Mouse (Mus musculus) liver, embryonic 15.5 days (tissue): Measurements from ENCODE around the gene Llph. TPM values are rescaled to one million over a fixed set of nuclear protein-coding genes. Genes with fewer than 3 reads are reported as not detected.

ENCODE experiments used
- ATAC-seq: fragments of 200-750 bp; cut with Nextera tagmentation; 2 replicates; pipeline ENCODE4 v1.8.0; 2017; ENCODE audit warnings: moderate number of reproducible peaks, mild to moderate bottlenecking, moderate library complexity; ENCODE audit not compliant: insufficient read depth
- H3K27ac ChIP-seq: fragments of 300-500 bp; sonication (generic); replicated peaks from 2 replicates; pipeline ENCODE4 v1.5.1; 2015; ENCODE audit warnings: mild to moderate bottlenecking, inconsistent platforms
- H3K27me3 ChIP-seq: fragments of 300-500 bp; sonication (generic); 2 replicates; pipeline ENCODE4 v1.6.1; 2015; ENCODE audit warnings: mild to moderate bottlenecking, inconsistent platforms
- H3K36me3 ChIP-seq: fragments of 300-500 bp; sonication (generic); replicated peaks from 2 replicates; pipeline ENCODE4 v1.6.1; 2015; ENCODE audit warnings: moderate library complexity, mild to moderate bottlenecking, inconsistent platforms
- H3K4me1 ChIP-seq: fragments of 300-500 bp; sonication (generic); replicated peaks from 2 replicates; pipeline ENCODE4 v1.6.1; 2015; ENCODE audit warnings: inconsistent platforms
- H3K4me2 ChIP-seq: fragments of 300-500 bp; sonication (generic); 2 replicates; pipeline ENCODE4 v1.6.1; 2015; ENCODE audit warnings: moderate library complexity, mild to moderate bottlenecking, inconsistent platforms
- H3K4me3 ChIP-seq: fragments of 300-500 bp; sonication (generic); replicated peaks from 2 replicates; pipeline ENCODE4 v1.5.1; 2015; ENCODE audit warnings: mild to moderate bottlenecking, inconsistent platforms
- H3K9ac ChIP-seq: fragments of 300-500 bp; sonication (generic); 2 replicates; pipeline ENCODE4 v1.6.1; 2015; ENCODE audit warnings: moderate library complexity, mild to moderate bottlenecking, inconsistent platforms
- H3K9me3 ChIP-seq: fragments of 300-500 bp; sonication (generic); replicated peaks from 2 replicates; pipeline ENCODE4 v1.6.1; 2016; ENCODE audit warnings: inconsistent platforms
- WGBS: fragments of 180-500 bp; shearing (Covaris S2); methylation state at CpG from one replicate; pipeline ENCODE4 v1.1.7; 2015; ENCODE audit warnings: mixed read lengths; ENCODE audit not compliant: insufficient replicate concordance; 5-methylcytosine and 5-hydroxymethylcytosine counted together
- polyA plus RNA-seq: library from polyadenylated mRNA; unstranded; fragments of >200 nt; fragmentation: Nextera tagmentation; extraction: Ambion mirVana; gene quantifications from 2 replicates; pipeline ENCODE4 v1.2.1, GENCODE M21; 2015

Gene Llph
- polyA plus RNA-seq, 1 experiment from 2014 or later, result 23.3 TPM

DNA sequence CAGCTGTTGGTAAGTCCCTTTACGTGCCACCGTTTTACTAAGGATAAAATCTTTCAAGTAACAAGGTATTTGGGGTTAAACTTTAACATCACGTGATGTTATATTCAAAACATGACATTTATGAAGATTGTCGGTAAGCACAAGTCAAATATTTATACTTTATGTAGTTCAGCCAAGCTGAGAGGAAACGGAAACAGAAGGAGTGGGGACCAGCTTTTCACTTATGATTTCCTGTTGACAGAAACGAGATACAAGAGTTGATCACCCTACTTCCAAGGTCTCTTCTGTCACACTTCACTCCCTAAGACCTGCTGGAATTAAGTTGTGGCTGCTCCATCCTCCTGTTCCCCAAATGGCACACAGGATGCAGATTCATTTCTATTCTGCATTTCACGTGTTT, 6.1 kb upstream of the Llph start:
- H3K27ac ChIP-seq, result no peak overlapping the region
- H3K9me3 ChIP-seq, result no peaks in the 10 kb centered on the region
- H3K4me2 ChIP-seq, result no peak overlapping the region
- H3K36me3 ChIP-seq, result peaks cover 28% of the 10 kb centered on the region
- H3K4me3 ChIP-seq, result no peak overlapping the region
- no peak for ATAC-seq
- no peak overlapping the region for H3K9ac ChIP-seq
- H3K27me3 ChIP-seq, result no peaks in the 10 kb centered on the region
- no peaks in the 10 kb centered on the region for H3K4me1 ChIP-seq
- WGBS, result 74% methylated on average over 7 of the region's 7 CpGs

DNA sequence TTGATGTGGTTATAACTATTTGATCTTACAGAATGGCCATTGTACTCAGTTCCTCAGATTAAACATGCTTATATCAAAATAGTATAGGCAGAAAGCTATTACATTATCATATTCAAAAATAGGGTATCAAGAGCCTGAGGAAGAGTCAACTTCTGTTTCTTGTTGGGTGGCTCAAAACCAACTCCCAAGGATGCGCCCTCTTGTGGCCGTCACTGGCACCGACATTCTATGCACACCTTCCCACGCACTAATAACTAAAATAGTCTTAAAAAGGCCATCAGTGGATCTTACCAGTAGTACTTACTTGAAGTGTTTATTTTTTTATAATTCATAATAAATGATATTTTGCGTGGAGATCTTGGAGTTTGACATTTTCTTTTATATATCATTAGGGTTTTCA, 4.8 kb downstream of the Llph start:
- Histone ChIP-seq H3K27ac (no peak overlapping the region), H3K9me3 (no peaks in the 10 kb centered on the region), H3K36me3 (peaks cover 32% of the 10 kb centered on the region), H3K9ac (no peak overlapping the region), H3K4me1 (peaks cover 21% of the 10 kb centered on the region), H3K4me2 (no peak overlapping the region), H3K4me3 (no peak overlapping the region), H3K27me3 (no peaks in the 10 kb centered on the region)
- WGBS, result 23% methylated on average over 5 of the region's 5 CpGs
- no peak for ATAC-seq

DNA sequence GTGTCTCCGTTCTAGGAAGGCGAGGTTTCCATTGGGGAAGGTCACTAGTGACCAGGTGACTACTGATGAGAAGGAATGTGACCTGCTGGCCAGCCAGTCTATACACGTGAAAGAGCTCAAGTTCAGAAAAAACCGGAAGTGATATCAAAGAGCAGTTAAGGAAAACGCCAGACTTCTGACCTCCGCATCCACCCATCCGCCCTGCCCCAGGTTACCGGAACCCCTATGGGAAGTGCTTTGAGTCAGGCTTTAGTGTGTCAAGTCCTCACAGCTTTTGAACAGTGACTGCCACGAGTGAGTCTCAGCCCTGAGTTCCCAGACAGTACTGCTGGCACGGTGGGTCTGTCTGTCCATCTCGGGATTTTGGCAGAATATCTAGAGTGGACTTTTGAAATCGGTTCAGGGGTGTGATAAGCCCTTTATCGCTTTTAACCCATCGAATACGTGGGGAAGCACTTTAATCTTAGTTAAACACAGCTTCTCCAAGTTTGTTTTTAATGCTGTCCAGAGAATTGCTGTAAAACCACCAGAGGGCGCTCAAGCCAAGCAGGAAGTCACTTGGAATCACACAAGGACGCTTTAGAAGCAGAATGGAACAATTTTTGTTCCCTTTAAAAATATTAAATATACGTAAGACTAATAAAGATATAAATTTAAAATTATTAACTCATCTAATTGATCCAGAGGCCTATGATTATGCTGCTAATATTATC, 6.9 kb downstream of the Llph start:
- 22% methylated on average over 18 of the region's 18 CpGs for WGBS
- Histone ChIP-seq H3K9ac (no peak overlapping the region), H3K4me1 (peaks cover 6% of the 10 kb centered on the region), H3K27me3 (no peaks in the 10 kb centered on the region), H3K4me2 (peak overlapping the region; percentile 58), H3K27ac (no peak overlapping the region), H3K4me3 (0 out of 2 replicates have a peak overlapping the region, but pooled peaks have one; percentile 19), H3K36me3 (peaks cover 27% of the 10 kb centered on the region), H3K9me3 (no peaks in the 10 kb centered on the region)
- no peak for ATAC-seq

DNA sequence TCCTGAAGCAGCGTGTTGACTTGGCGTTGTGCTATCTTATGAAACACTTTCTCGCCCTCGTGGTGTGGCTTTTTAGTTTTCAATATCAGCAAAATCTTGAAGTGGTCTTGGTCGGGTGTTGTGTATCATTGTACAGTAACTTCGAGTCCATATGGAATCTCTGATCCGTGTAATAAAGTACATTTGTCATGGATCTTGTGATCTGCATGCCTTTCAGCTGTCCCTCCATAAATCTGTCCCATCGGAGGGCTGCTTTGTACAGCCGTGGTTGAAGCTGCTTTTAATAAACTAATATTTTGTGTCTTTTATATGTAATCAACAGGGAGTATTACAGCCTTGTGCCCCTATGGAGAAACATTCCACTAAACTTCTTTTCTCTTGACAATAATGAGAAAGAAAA, 10.0 kb downstream of the Llph start:
- no peaks in the 10 kb centered on the region for H3K9me3 ChIP-seq
- H3K36me3 ChIP-seq, result peaks cover 6% of the 10 kb centered on the region; the same call in 1 of the 2 replicates
- WGBS, result 54% methylated on average over 9 of the region's 9 CpGs
- H3K4me2 ChIP-seq, result no peak overlapping the region
- H3K9ac ChIP-seq, result no peak overlapping the region
- ATAC-seq, result no peak
- no peaks in the 10 kb centered on the region for H3K4me1 ChIP-seq
- H3K4me3 ChIP-seq, result no peak overlapping the region
- H3K27ac ChIP-seq, result no peak overlapping the region
- no peaks in the 10 kb centered on the region for H3K27me3 ChIP-seq

DNA sequence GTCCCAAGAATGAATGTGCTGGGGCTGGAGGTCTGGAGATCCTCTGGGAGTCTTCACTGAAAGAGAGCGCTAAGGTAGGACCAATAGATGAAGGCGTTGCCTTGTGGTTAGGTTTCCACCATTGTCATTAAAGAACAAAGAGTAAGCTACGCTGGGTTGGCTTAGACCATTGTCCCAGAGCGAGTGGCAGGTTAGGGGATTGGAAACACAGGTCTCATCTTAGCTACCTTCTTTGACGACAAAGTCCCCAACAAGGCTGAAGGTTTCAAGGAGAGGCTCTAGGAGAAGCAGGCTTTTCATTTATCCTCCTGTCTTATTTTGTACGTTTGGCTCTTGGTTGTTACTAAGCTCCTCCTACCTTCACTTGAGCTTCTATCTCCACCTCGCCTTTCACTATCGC, 11.4 kb downstream of the Llph start:
- 60% methylated on average over 8 of the region's 8 CpGs for WGBS
- Histone ChIP-seq H3K9ac (no peak overlapping the region), H3K36me3 (no peaks in the 10 kb centered on the region), H3K4me2 (no peak overlapping the region), H3K27me3 (no peaks in the 10 kb centered on the region), H3K9me3 (no peaks in the 10 kb centered on the region), H3K27ac (no peak overlapping the region), H3K4me3 (no peak overlapping the region), H3K4me1 (no peaks in the 10 kb centered on the region)
- no peak for ATAC-seq

DNA sequence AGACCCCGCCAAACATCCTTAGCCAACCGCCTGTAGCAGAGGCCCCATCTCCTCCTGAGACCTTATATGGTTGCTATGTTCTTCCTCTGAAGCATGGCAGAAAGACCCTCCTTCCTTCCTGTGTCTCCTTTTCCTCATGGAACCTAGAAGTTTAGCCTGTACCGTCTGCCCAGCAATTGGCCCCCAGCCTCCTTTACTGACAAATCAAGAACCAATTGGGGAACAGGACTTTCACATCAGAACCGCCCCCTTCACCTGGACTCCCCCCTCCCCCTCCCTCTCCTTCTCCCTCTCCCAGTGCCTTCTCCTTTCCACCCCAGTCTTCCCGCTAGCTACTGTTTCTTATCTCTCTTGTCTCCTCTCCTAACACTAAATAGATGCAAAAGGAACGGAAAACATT, 12.6 kb downstream of the Llph start:
- Histone ChIP-seq H3K27me3 (no peaks in the 10 kb centered on the region), H3K4me2 (no peak overlapping the region), H3K9ac (no peak overlapping the region), H3K27ac (no peak overlapping the region), H3K36me3 (no peaks in the 10 kb centered on the region), H3K9me3 (no peaks in the 10 kb centered on the region), H3K4me3 (no peak overlapping the region), H3K4me1 (no peaks in the 10 kb centered on the region)
- WGBS, result 42% methylated on average over 6 of the region's 6 CpGs
- ATAC-seq, result no peak

DNA sequence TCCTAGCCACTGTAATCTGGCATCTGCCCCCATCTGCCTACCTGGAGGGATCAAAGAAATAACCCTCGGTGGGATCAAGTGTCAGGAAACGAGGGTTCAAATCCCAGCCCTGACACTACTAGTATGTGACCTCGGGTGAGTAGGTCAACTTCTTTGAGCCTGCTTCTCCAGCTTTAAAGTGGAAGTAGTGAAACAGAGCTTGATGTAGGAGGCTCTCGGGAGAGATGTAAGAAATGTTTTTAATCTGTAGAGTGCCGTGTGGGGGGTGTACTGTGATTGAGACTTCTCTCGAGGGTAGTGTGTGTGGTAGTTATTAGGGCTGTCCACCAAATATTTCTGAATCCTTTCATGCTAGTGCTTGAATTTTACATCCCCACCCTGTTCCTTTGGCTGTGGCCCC, 15.6 kb downstream of the Llph start:
- no peaks in the 10 kb centered on the region for H3K36me3 ChIP-seq
- no peak overlapping the region for H3K9ac ChIP-seq
- 49% methylated on average over 6 of the region's 6 CpGs for WGBS

DNA sequence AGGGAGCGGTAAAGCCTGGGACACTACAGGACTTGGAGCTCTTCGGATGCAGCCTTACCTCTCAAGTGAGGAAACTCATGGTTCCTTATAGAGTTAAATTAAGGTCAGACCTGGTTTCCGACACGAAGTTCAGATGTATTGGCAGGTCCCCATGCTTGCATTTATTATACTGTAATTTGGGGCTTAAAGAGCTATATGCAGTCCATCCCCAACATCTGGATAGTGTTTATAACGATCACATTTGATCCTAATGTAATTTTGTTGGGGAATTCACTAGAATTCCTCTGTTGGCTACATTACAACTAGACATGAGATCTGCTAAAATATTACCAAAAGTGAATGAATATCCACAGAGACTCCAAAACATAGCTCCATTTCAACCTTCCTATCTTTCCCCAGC, 18.8 kb downstream of the Llph start:
- Histone ChIP-seq H3K4me1 (no peaks in the 10 kb centered on the region), H3K27me3 (no peaks in the 10 kb centered on the region), H3K9ac (no peak overlapping the region), H3K4me2 (no peak overlapping the region), H3K36me3 (no peaks in the 10 kb centered on the region), H3K27ac (no peak overlapping the region), H3K9me3 (no peaks in the 10 kb centered on the region), H3K4me3 (no peak overlapping the region)
- no peak for ATAC-seq
- 75% methylated on average over 5 of the region's 5 CpGs for WGBS

More for the DNA sequence above, 15.6 kb downstream of the Llph start:
- no peak overlapping the region for H3K4me2 ChIP-seq
- H3K4me3 ChIP-seq, result no peak overlapping the region
- ATAC-seq, result no peak
- no peak overlapping the region for H3K27ac ChIP-seq
- no peaks in the 10 kb centered on the region for H3K9me3 ChIP-seq
- H3K4me1 ChIP-seq, result no peaks in the 10 kb centered on the region
- H3K27me3 ChIP-seq, result no peaks in the 10 kb centered on the region

DNA sequence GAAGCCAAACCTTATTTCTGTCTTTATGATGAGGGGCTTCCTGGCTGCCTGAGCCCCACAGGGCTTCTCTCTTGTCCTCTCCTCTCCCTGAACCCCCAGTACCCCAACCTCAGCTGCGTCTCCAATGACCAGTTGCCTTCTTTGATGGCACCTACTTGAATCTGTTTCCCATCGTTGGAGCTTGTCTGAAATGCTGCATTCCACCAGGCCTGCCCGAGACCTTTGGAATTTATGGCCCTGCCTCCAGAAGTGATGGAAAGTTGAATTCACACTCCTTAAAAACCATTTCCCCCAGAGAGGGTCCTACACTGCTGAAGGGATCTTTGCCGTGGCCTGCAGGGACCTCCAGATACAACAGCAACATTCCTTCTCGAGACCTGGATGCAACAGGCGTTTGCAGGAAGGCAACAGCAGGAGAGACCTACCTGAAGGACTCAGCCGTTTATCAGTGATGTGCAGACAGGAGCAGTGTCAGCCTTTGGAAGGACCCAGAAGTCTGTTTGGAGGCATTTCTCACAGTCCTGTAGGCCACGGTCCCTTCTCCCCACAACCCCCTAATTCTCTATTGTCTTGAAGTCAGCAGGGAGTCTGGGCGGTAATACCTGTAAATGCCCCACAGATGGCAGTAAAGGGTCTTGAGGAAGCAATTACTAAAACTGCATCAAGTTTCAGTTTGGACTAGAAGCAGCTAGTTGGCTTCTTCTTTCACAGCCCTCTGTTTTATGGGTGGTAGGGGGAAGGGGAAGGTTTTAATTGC, 20.3 kb downstream of the Llph start:
- Histone ChIP-seq H3K9me3 (no peaks in the 10 kb centered on the region), H3K27me3 (no peaks in the 10 kb centered on the region), H3K4me1 (no peaks in the 10 kb centered on the region), H3K4me2 (no peak overlapping the region), H3K36me3 (no peaks in the 10 kb centered on the region), H3K9ac (no peak overlapping the region), H3K27ac (no peak overlapping the region), H3K4me3 (no peak overlapping the region)
- 36% methylated on average over 9 of the region's 9 CpGs for WGBS
- ATAC-seq, result no peak

DNA sequence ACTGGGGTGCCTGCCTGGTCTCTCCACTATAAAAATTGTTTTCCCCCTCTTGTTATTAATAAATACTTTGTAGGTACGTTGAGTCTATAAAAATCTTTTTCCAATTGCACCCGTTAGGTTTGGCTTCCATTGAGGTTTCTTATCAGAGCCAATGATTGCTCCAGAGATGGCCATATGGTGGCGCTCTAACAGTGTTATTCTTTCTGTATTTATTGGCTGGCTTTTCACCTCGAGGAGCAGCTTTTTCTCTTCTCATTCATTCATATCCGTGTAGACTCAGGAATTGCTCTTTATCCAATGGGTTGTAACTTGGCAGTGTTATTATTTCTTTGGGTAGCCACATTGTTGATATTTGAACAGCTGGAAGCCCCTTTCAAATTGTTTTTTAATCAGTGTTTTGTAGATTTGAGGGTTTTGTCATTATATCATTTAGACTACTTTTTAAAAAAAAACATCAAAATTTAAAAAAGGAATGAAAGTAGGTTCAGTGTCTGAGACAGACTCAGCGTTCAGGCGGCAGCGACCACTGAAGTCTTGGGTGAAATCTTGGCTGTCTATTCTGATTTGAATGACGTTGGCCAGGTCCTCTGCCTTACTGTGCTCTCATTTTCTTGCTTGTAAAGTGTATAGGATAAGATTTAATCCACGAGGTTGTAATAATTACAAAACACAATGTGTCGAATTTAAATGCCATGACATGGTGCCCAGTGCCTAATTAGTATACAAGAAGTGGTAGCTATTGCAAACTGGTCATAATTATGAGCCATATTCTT, 24.2 kb downstream of the Llph start:
- H3K27ac ChIP-seq, result no peak overlapping the region
- ATAC-seq, result no peak
- H3K36me3 ChIP-seq, result no peaks in the 10 kb centered on the region
- H3K9me3 ChIP-seq, result no peaks in the 10 kb centered on the region
- no peak overlapping the region for H3K4me2 ChIP-seq
- no peak overlapping the region for H3K4me3 ChIP-seq
- H3K27me3 ChIP-seq, result no peaks in the 10 kb centered on the region
- no peak overlapping the region for H3K9ac ChIP-seq
- no peaks in the 10 kb centered on the region for H3K4me1 ChIP-seq
- 47% methylated on average over 11 of the region's 11 CpGs for WGBS

DNA sequence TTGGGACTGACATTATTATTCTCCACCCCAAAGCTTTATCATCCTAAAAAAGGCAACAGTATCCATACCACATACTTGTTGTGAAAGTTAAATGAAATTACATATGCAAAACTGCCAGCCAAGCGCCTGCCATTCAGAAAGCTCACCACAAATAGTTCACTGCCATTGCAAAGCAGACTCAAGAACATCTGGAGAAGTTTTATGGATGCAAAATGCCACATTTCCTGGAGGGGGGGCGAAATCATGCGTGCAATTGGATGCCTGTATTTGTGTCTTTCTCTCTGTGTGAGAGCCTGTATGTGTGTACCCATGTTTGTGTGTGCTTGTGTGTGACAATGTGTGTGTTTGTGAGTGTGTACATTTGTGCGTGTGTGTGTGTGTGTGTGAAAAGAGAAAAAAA, 24.9 kb downstream of the Llph start:
- no peak for ATAC-seq
- WGBS, result 57% methylated on average over 4 of the region's 4 CpGs
- Histone ChIP-seq H3K4me3 (no peak overlapping the region), H3K9ac (no peak overlapping the region), H3K4me1 (no peaks in the 10 kb centered on the region), H3K9me3 (no peaks in the 10 kb centered on the region), H3K4me2 (no peak overlapping the region), H3K27me3 (no peaks in the 10 kb centered on the region), H3K36me3 (no peaks in the 10 kb centered on the region), H3K27ac (no peak overlapping the region)
